In the genomic region with DNA sequence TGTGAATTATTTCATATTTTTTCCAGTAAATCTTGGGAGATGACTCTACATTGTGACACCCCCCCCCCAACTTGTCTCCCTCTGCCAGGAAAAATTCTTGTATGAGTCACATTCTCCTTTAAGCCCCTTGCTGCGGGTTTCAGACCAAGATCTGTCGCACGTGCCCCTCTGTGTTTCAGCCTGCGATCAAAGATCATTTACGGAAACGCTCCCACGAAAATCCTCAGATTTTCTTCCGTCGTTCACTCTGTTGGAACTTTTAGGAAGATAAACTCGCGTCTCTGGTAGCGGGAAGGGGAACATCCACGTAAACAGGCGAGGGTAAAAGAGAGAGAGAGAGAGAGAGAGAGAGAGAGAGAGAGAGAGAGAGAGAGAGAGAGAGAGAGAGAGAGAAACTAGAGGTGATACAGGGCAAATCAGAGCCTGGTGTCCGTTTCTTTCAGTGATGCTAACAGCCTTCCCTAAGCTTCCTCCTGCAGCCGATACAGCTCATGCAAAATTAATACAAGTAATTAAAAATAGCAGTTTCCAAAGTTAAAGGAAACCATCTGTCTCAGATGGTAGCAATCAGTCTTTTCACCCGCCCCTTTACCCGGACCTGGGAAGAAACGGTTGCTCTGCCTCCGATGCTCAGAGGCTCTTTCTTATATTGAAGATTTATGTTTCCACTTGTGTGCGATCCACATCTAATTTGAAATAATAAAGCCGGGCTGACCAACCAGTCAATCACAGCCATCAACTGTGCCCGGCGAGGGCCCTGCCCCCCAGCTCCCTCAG, we compare ENCODE assay signal across 14 mouse cellular contexts. TPM values are rescaled to one million over a fixed set of nuclear protein-coding genes. Genes with fewer than 3 reads are reported as not detected.
A peak's percentile ranks its signal among the peaks of the same experiment; 100 is the strongest.
DNase-seq lines count a peak whose midpoint lies in the region; ATAC-seq lines count a peak whose summit lies in the region.
"Had no signal": no experiment of that assay in that cellular context is flagged by ENCODE, and none has a peak within 500 bp of the region (broad histone marks: within the 10 kb centered on the region; RNA-seq: fewer than 3 reads in every experiment).

No protein-coding gene starts in this region.

- WGBS in embryonic facial prominence, embryonic 10.5 days, result 2% methylated on average over 24 of the region's 24 CpGs
- WGBS in forebrain, embryonic 11.5 days, result under 1% methylated on average over 23 of the region's 24 CpGs
- WGBS in hindbrain, embryonic 15.5 days, result 2% methylated on average over 24 of the region's 24 CpGs
- 1% methylated on average over 24 of the region's 24 CpGs for WGBS in midbrain, embryonic 16.5 days
- WGBS in heart, embryonic 12.5 days, result 3% methylated on average over 24 of the region's 24 CpGs

- H3K4me1 ChIP-seq in embryonic facial prominence, embryonic 10.5 days, result peaks cover 22% of the 10 kb centered on the region
- H3K4me1 ChIP-seq in forebrain, embryonic 11.5 days (replicated peaks; ENCODE audit: control insufficient read depth, insufficient read depth, low read length), result no peaks in the 10 kb centered on the region; the same call in 1 of the 2 replicates
- H3K4me1 ChIP-seq in hindbrain, embryonic 15.5 days (replicated peaks), result peaks cover 22% of the 10 kb centered on the region
- peaks cover 13% of the 10 kb centered on the region for H3K4me1 ChIP-seq in midbrain, embryonic 16.5 days (ENCODE audit: control insufficient read depth, insufficient read depth, low read length)
- H3K4me1 ChIP-seq in heart, embryonic 12.5 days (replicated peaks), result peaks cover 6% of the 10 kb centered on the region; the same call in 1 of the 2 replicates

- peak overlapping the region; percentile 43 for H3K4me3 ChIP-seq in embryonic facial prominence, embryonic 10.5 days
- H3K4me3 ChIP-seq in forebrain, embryonic 11.5 days (ENCODE audit: low read depth, low read length), result peak overlapping the region; percentile 22
- peak overlapping the region; percentile 38 for H3K4me3 ChIP-seq in hindbrain, embryonic 15.5 days
- H3K4me3 ChIP-seq in midbrain, embryonic 16.5 days (ENCODE audit: low read depth, low read length), result peak overlapping the region; percentile 41
- no peak overlapping the region for H3K4me3 ChIP-seq in heart, embryonic 12.5 days

- H3K27ac ChIP-seq in embryonic facial prominence, embryonic 10.5 days (replicated peaks), result no peak overlapping the region
- H3K27ac ChIP-seq in forebrain, embryonic 11.5 days (ENCODE audit: low read depth, low read length), result no peak overlapping the region
- H3K27ac ChIP-seq in hindbrain, embryonic 15.5 days (replicated peaks), result peak overlapping the region; percentile 81
- H3K27ac ChIP-seq in midbrain, embryonic 16.5 days (ENCODE audit: low read length), result peak overlapping the region; percentile 67
- no peak overlapping the region for H3K27ac ChIP-seq in heart, embryonic 12.5 days (ENCODE audit: poor library complexity, severe bottlenecking)
- H3K27ac ChIP-seq: heart, embryonic 10.5 days; kidney, postnatal 0 days; liver, embryonic 14.5 days; macrophage; stomach, postnatal 0 days had no signal

- ATAC-seq in forebrain, embryonic 11.5 days (replicated peaks; ENCODE audit: low FRiP score), result no peak
- no peak for ATAC-seq in hindbrain, embryonic 15.5 days (ENCODE audit: low FRiP score, low read depth)
- ATAC-seq in midbrain, embryonic 16.5 days, result no peak; the same call in 1 of the 2 replicates
- ATAC-seq in heart, embryonic 12.5 days (ENCODE audit: insufficient number of reproducible peaks, low FRiP score), result no peak

- H3K27me3 ChIP-seq in embryonic facial prominence, embryonic 10.5 days (replicated peaks; ENCODE audit: low read depth, poor library complexity, severe bottlenecking), result peaks cover 36% of the 10 kb centered on the region
- peaks cover 7% of the 10 kb centered on the region; the same call in 1 of the 2 replicates for H3K27me3 ChIP-seq in forebrain, embryonic 11.5 days (ENCODE audit: control insufficient read depth, insufficient read depth, low read length)
- no peaks in the 10 kb centered on the region for H3K27me3 ChIP-seq in hindbrain, embryonic 15.5 days
- H3K27me3 ChIP-seq in midbrain, embryonic 16.5 days (ENCODE audit: control insufficient read depth, insufficient read depth, low read depth, low read length), result no peaks in the 10 kb centered on the region
- H3K27me3 ChIP-seq in heart, embryonic 12.5 days (replicated peaks), result peaks cover 23% of the 10 kb centered on the region
- H3K27me3 ChIP-seq: CH12.LX had no signal

- no peaks in the 10 kb centered on the region for H3K9me3 ChIP-seq in embryonic facial prominence, embryonic 10.5 days
- H3K9me3 ChIP-seq in forebrain, embryonic 11.5 days (ENCODE audit: control insufficient read depth, low read length), result no peaks in the 10 kb centered on the region
- H3K9me3 ChIP-seq in hindbrain, embryonic 15.5 days, result no peaks in the 10 kb centered on the region
- H3K9me3 ChIP-seq in midbrain, embryonic 16.5 days (replicated peaks; ENCODE audit: control insufficient read depth, low read length, poor library complexity, severe bottlenecking), result no peaks in the 10 kb centered on the region
- H3K9me3 ChIP-seq in heart, embryonic 12.5 days (replicated peaks), result no peaks in the 10 kb centered on the region
- H3K9me3 ChIP-seq: heart, embryonic 10.5 days had no signal

- H3K9ac ChIP-seq in forebrain, embryonic 11.5 days (ENCODE audit: low read length), result peak overlapping the region; percentile 35
- peak overlapping the region; percentile 50 for H3K9ac ChIP-seq in hindbrain, embryonic 15.5 days
- H3K9ac ChIP-seq in midbrain, embryonic 16.5 days (ENCODE audit: low read depth, low read length), result peak overlapping the region; percentile 69
- H3K9ac ChIP-seq in heart, embryonic 12.5 days, result no peak overlapping the region
- H3K9ac ChIP-seq: liver, embryonic 14.5 days had no signal

- H3K4me2 ChIP-seq in forebrain, embryonic 11.5 days (ENCODE audit: low read depth, low read length, severe bottlenecking), result peak overlapping the region; percentile 65
- H3K4me2 ChIP-seq in hindbrain, embryonic 15.5 days, result peak overlapping the region; percentile 74
- peak overlapping the region; percentile 81 for H3K4me2 ChIP-seq in midbrain, embryonic 16.5 days (ENCODE audit: low read length)
- H3K4me2 ChIP-seq in heart, embryonic 12.5 days, result no peak overlapping the region

- no peaks in the 10 kb centered on the region for H3K36me3 ChIP-seq in embryonic facial prominence, embryonic 10.5 days (replicated peaks)
- H3K36me3 ChIP-seq in forebrain, embryonic 11.5 days (ENCODE audit: control insufficient read depth, insufficient read depth, low read length), result no peaks in the 10 kb centered on the region
- H3K36me3 ChIP-seq in hindbrain, embryonic 15.5 days, result no peaks in the 10 kb centered on the region
- H3K36me3 ChIP-seq in midbrain, embryonic 16.5 days (ENCODE audit: control insufficient read depth, insufficient read depth, low read length), result no peaks in the 10 kb centered on the region
- no peaks in the 10 kb centered on the region for H3K36me3 ChIP-seq in heart, embryonic 12.5 days
- H3K36me3 ChIP-seq: heart, embryonic 10.5 days had no signal

- DNase-seq in embryonic facial prominence, embryonic 10.5 days (ENCODE audit: low spot score), result no peak
- no peak for DNase-seq in forebrain, embryonic 11.5 days (ENCODE audit: low spot score)
- no peak for DNase-seq in natural killer cell, adult 2 months (ENCODE audit: low spot score in 2 of 2)
- DNase-seq in adrenal gland, adult 8-10 months, result no peak
- DNase-seq: adrenal gland, postnatal 14 days had no signal

RNA-seq across cellular contexts. Expression of gene Elavl2, which starts 20.1 kb away (rescaled TPM):
- 16.9 and 22.3 TPM in 2 replicates for polyA plus RNA-seq in embryonic facial prominence, embryonic 10.5 days (2016; fragmentation: Nextera tagmentation; extraction: Ambion mirVana)
- 76.1 and 87.1 TPM in 2 replicates for polyA plus RNA-seq in forebrain, embryonic 11.5 days (2014; fragmentation: Nextera tagmentation; extraction: Ambion mirVana)
- polyA plus RNA-seq in hindbrain, embryonic 15.5 days (2015; fragmentation: Nextera tagmentation; extraction: Ambion mirVana), result 141 and 143 TPM in 2 replicates
- 158 and 161 TPM in 2 replicates for polyA plus RNA-seq in midbrain, embryonic 16.5 days (2015; fragmentation: Nextera tagmentation; extraction: Ambion mirVana)
- total RNA-seq in adrenal gland, adult 8-10 months (2022), result 1 to 10 TPM in 1 of 4 experiments, under 1 TPM in 3; 0.37 to 1.6 (median 0.68) TPM
- 1.9 and 2.4 TPM in 2 replicates for polyA plus RNA-seq in heart, embryonic 12.5 days (2016; fragmentation: Nextera tagmentation; extraction: Ambion mirVana)
- total RNA-seq: CH12.LX had no signal
- polyA plus RNA-seq: macrophage had no signal

Comparison
In these comparisons a context has a peak if more than half of its experiments do, and no peak if none do; other contexts are left out.
1. H3K27ac ChIP-seq: peak in hindbrain, embryonic 15.5 days (single experiment) and midbrain, embryonic 16.5 days (single experiment); none in embryonic facial prominence, embryonic 10.5 days (single experiment), forebrain, embryonic 11.5 days (single experiment) and heart, embryonic 12.5 days (single experiment).